Mouse (Mus musculus): ENCODE results near the gene Ranbp17. TPM values are rescaled to one million over a fixed set of nuclear protein-coding genes. Genes with fewer than 3 reads are reported as not detected.

Ranbp17 gene
- polyA plus RNA-seq, 1 experiment from 2014 or later = 4.1 TPM

- peak; percentile 92 for TF ChIP-seq CTCF (IDR thresholded peaks at IDR 0.05)
- ChIA-PET POLR2A (no interaction called here), CTCF (interaction anchor here (0.9 to 3.6 kb wide), 8 partner anchors 9 to 122 kb away, joined by 3 to 62 read pairs (median 3); no protein-coding TSS in a partner anchor)
- no peak for DNase-seq (ENCODE audit: low read depth, low spot score)
- ATAC-seq = peak; percentile 88
- in situ Hi-C loops (cut with MboI; ENCODE audit: low pct_unique_long_range_greater_than_20kb) = loop anchor here (5.0 kb wide), 4 partner anchors 121 to 546 kb away; no protein-coding TSS in a partner anchor
- peaks cover 28% of the 10 kb centered on the region for H3K27me3 ChIP-seq
These were observed 336.9 kb downstream of the Ranbp17 start for GRCm38 (mm10) chr11:33176525-33177245.

GRCm38 (mm10) chr11:33175768-33176167, 337.8 kb downstream of the Ranbp17 start:
- peaks cover 37% of the 10 kb centered on the region for H3K27me3 ChIP-seq
- in situ Hi-C loops (cut with MboI; ENCODE audit: low pct_unique_long_range_greater_than_20kb) = loop anchor here (5.0 kb wide), 4 partner anchors 122 to 547 kb away; no protein-coding TSS in a partner anchor
- no peak for TF ChIP-seq CTCF (IDR thresholded peaks at IDR 0.05)
- POLR2A ChIA-PET = interaction anchor here (0.9 kb wide), 1 partner anchor 121 kb away, joined by 3 read pairs; no protein-coding TSS in a partner anchor
- ATAC-seq = no peak
- no peak for DNase-seq (ENCODE audit: low read depth, low spot score)
- CTCF ChIA-PET = interaction anchor here (0.9 to 3.6 kb wide), 4 partner anchors 108 to 120 kb away, joined by 3 to 62 read pairs (median 12); no protein-coding TSS in a partner anchor

GRCm38 (mm10) chr11:33170489-33170888, 343.1 kb downstream of the Ranbp17 start:
- peak; percentile 84 for TF ChIP-seq CTCF (IDR thresholded peaks at IDR 0.05)

GRCm38 (mm10) chr11:33162998-33163506, 350.5 kb downstream of the Ranbp17 start, which contains the start of gene Npm1:
TSS of gene Npm1 (minus strand) at chr11:33163206.
- H3K27me3 ChIP-seq = peaks cover 12% of the 10 kb centered on the region
- no peak for TF ChIP-seq CTCF (IDR thresholded peaks at IDR 0.05)
- ChIA-PET POLR2A (interaction anchor here (0.7 kb wide), 1 partner anchor 349 kb away, joined by 3 read pairs; no protein-coding TSS in a partner anchor), CTCF (interaction anchor here (1.0 kb wide), 1 partner anchor 14 kb away, joined by 3 read pairs; no protein-coding TSS in a partner anchor)
- in situ Hi-C loops (cut with MboI; ENCODE audit: low pct_unique_long_range_greater_than_20kb) = no loop called here
- ATAC-seq = peak; percentile 91
- DNase-seq (ENCODE audit: low read depth, low spot score) = peak; percentile 96

More at GRCm38 (mm10) chr11:33170489-33170888, 343.1 kb downstream of the Ranbp17 start:
- in situ Hi-C loops (cut with MboI; ENCODE audit: low pct_unique_long_range_greater_than_20kb) = no loop called here
- DNase-seq (ENCODE audit: low read depth, low spot score) = no peak
- H3K27me3 ChIP-seq = peaks cover 49% of the 10 kb centered on the region
- CTCF ChIA-PET = interaction anchor here (1.0 to 1.5 kb wide), 2 partner anchors 123 to 126 kb away, joined by 3 to 5 read pairs; no protein-coding TSS in a partner anchor
- ATAC-seq = no peak
- POLR2A ChIA-PET = no interaction called here

DNA sequence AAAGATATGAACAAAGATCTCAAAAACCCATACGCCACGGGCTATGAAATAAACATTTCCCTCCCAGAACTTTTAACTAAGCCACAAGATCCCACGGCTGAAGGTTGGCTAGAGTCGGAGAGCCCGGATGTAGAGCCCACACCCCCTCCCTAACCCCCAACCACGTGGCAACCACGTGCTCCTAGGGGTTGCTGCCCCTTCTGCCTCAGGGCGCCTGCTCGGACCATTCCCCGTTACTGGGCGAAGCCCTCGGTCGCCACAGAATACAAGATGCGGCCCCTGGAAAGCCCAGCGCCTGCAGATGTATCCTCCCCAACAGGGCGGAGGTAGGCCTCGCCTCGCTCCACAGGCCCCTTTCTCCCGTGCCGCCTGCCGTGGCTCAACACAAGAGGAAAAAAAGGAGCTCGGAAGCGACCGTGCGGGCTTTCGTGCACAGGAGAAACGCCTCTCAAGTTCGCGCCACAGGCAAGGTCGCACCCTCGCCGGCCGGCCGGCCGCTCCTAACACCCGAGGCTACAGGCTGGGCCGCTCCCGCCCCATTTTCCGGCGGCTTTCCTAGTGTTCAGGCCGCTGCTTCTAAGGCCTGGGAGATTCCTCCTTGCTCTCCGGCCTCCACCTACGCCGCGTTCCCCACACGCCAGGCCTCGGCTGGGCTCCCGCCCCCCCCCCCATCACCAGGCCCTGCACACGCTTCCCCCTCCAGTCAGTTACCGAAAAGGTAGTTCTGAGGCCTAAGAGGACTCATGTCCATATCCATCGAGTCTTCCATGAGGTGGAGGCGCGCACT, 351.1 kb downstream of the Ranbp17 start:
- CTCF ChIA-PET = no interaction called here
- peaks cover 6% of the 10 kb centered on the region for H3K27me3 ChIP-seq
- TF ChIP-seq CTCF (IDR thresholded peaks at IDR 0.05) = no peak
- ATAC-seq = peak; percentile 46
- POLR2A ChIA-PET = no interaction called here
- DNase-seq (ENCODE audit: low read depth, low spot score) = no peak
- in situ Hi-C loops (cut with MboI; ENCODE audit: low pct_unique_long_range_greater_than_20kb) = no loop called here

Other genes with a start within 250 kb of the Ranbp17 start
- not detected for gene Gm12117, start 237.0 kb downstream of the Ranbp17 start, polyA plus RNA-seq (2021)
- gene Gabrp, start 65.2 kb upstream of the Ranbp17 start, polyA plus RNA-seq (2021) = 0.03 TPM
- not detected for gene D130052B06Rik, start 85.6 kb upstream of the Ranbp17 start, polyA plus RNA-seq (2021)